Mouse (Mus musculus): ENCODE results near the gene Tead3. TPM values are rescaled to one million over a fixed set of nuclear protein-coding genes. Genes with fewer than 3 reads are reported as not detected.
"Not testable (repeated sequence)": the region's sequence is repeated elsewhere in the genome, so short reads cannot be mapped to it uniquely, and the experiment has no call there.

Tead3 gene
- polyA plus RNA-seq, 1 experiment, result not detected

DNA sequence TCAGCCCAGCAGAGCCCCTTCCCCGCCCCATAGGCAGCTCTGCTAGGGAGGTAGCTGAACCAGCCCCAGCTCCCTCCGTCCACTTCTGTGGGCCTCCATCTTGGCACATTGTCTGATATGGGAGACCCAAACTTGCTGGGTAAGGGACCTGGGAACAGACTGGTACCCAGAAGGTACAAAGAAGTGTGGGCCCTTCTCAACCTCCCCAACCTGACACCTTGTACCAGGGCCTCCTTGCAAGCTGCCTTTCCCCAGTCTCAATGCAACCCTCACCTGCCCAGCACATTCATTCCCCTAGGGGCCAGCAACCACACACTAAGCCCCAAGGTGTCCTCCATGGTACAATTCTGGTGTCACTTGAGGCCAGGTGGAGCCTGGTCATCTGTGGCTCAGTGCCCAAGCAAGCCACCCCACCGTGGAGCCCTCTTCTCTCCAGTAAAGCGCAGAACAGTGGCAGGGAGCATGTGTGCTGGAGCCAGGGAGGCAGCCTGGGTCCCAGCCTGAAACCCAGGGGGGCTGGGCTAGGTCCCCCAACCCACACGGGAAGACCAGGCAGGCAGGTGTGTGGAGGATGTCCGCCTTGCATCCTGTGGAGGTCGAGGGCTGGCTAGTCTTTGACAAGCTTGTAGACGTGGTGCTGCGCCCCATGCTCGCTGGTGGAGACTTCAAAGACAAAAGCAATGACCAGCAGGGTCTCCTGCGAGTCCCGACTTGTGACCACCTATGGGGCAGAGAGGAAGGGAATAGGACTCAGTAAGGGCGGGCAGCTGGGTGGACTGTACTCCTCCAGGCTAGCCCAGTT is 18.3 kb downstream of the Tead3 start:
- H3K4me3 ChIP-seq (ENCODE audit: insufficient read depth, low read length), result no peak overlapping the region
- no peak overlapping the region for H3K27ac ChIP-seq (ENCODE audit: insufficient read depth, low read depth, low read length)
- peaks cover 5% of the 10 kb centered on the region for H3K4me1 ChIP-seq (ENCODE audit: control insufficient read depth, insufficient read depth, low read length)
- TF ChIP-seq POLR2A (IDR thresholded peaks at IDR 0.05; ENCODE audit: borderline replicate concordance, low read depth, low read length) (no peak), CTCF (IDR thresholded peaks at IDR 0.05; ENCODE audit: low read depth, low read length) (no peak)

GRCm38 (mm10) chr17:28331241-28332112 is 19.1 kb downstream of the Tead3 start:
- Histone ChIP-seq H3K27ac (ENCODE audit: insufficient read depth, low read depth, low read length) (no peak overlapping the region), H3K4me3 (ENCODE audit: insufficient read depth, low read length) (no peak overlapping the region; the same call in 1 of the 2 replicates), H3K4me1 (ENCODE audit: control insufficient read depth, insufficient read depth, low read length) (peaks cover 14% of the 10 kb centered on the region)
- TF ChIP-seq POLR2A (IDR thresholded peaks at IDR 0.05; ENCODE audit: borderline replicate concordance, low read depth, low read length) (no peak), CTCF (IDR thresholded peaks at IDR 0.05; ENCODE audit: low read depth, low read length) (no peak)

GRCm38 (mm10) chr17:28330590-28330989 is 20.0 kb downstream of the Tead3 start:
- H3K4me1 ChIP-seq (ENCODE audit: control insufficient read depth, insufficient read depth, low read length), result peaks cover 15% of the 10 kb centered on the region
- peak overlapping the region; percentile 94 for H3K4me3 ChIP-seq (ENCODE audit: insufficient read depth, low read length)
- H3K27ac ChIP-seq (ENCODE audit: insufficient read depth, low read depth, low read length), result not testable (repeated sequence)

DNA sequence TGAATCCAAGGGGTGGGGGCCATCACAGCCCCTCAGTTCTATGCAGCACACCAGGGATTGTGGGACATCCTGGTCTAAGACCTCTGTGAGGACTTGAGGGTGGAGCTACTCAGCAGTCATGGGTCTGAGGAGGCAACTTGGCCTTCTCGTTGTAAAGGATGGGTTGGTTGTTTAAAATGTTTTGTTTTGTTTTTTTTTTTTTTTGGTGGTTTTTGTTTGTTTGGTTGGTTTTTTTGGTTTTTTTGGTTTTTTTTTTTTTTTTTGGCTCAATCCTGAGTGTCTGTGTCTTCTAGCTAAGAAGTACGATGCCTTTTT is 20.4 kb downstream of the Tead3 start:
- no peak overlapping the region for H3K27ac ChIP-seq (ENCODE audit: insufficient read depth, low read depth, low read length)
- H3K4me3 ChIP-seq (ENCODE audit: insufficient read depth, low read length), result peak overlapping the region; percentile 94
- TF ChIP-seq CTCF (IDR thresholded peaks at IDR 0.05; ENCODE audit: low read depth, low read length) (no peak), POLR2A (IDR thresholded peaks at IDR 0.05; ENCODE audit: borderline replicate concordance, low read depth, low read length) (no peak)

DNA sequence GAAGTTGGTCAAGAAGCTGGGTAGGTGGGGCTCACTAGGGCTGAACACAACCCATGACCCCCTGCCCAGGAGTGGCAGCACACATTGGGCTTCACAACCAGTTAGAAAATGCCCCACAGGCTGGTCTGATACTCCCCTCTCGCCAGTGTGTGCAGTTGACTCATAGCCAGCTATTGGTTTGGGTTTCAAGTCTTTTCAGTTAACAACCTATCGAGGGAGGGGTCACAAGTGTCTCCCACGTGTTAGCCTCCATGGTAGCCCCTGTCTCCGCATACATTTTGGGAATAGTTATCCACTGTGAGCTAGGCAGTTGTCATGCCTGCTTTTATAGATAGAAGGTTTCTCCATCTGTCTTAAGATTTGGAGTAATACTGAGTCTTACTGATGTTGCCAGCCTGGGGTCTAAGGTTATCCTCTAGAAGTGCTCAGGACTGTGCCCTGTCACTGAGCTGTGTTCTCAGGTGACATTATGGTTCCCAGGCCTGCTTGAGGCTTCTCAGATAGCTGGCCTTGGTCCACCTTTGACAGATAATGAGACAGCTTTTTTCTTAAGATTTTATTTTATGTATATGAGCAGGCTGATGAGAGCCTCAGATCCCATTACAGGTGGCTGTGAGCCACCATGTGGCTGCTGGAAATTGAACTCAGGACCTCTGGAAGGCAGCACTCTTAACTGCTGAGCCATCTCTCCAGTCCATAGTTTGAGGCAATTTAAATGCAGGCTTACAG is 20.9 kb downstream of the Tead3 start:
- Histone ChIP-seq H3K4me1 (ENCODE audit: control insufficient read depth, insufficient read depth, low read length) (peaks cover 15% of the 10 kb centered on the region), H3K27ac (ENCODE audit: insufficient read depth, low read depth, low read length) (peak overlapping the region; percentile 99), H3K4me3 (ENCODE audit: insufficient read depth, low read length) (peak overlapping the region; percentile 94)
- TF ChIP-seq CTCF (IDR thresholded peaks at IDR 0.05; ENCODE audit: low read depth, low read length) (no peak), POLR2A (IDR thresholded peaks at IDR 0.05; ENCODE audit: borderline replicate concordance, low read depth, low read length) (no peak)

More for the DNA sequence above, 20.4 kb downstream of the Tead3 start:
- H3K4me1 ChIP-seq (ENCODE audit: control insufficient read depth, insufficient read depth, low read length), result peaks cover 15% of the 10 kb centered on the region

DNA sequence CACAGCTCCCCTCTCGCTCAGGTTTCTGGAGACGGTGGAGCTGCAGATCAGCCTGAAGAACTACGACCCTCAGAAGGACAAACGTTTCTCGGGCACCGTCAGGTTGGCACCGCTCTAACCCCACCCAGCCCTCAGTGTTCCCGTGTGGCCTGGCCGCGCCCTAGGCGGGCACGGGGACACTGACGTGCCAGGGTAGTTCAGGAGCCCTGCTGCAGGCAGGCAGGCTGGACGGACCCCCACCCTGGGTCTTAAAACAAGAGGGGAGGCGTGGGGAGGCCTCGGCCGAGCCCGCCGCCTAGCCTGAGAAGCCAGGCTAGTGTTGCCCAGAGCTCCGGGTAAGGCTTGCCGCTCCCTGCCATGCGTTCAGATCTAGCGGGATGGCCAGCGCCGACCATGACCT is 21.7 kb downstream of the Tead3 start:
- Histone ChIP-seq H3K4me3 (ENCODE audit: insufficient read depth, low read length) (peak overlapping the region; percentile 94), H3K4me1 (ENCODE audit: control insufficient read depth, insufficient read depth, low read length) (peaks cover 15% of the 10 kb centered on the region), H3K27ac (ENCODE audit: insufficient read depth, low read depth, low read length) (peak overlapping the region; percentile 99)
- TF ChIP-seq CTCF (IDR thresholded peaks at IDR 0.05; ENCODE audit: low read depth, low read length), result no peak
- TF ChIP-seq POLR2A (IDR thresholded peaks at IDR 0.05; ENCODE audit: borderline replicate concordance, low read depth, low read length), result no peak

GRCm38 (mm10) chr17:28328366-28328928 is 22.2 kb downstream of the Tead3 start, which contains the start of gene Rpl10a:
TSS of gene Rpl10a (plus strand) at chr17:28328471.
- peak within 1 kb of the TSS; percentile 94 for H3K4me3 ChIP-seq (ENCODE audit: insufficient read depth, low read length)
- TF ChIP-seq CTCF (IDR thresholded peaks at IDR 0.05; ENCODE audit: low read depth, low read length), result peak; percentile 47
- 0 out of 2 replicates have a peak, but pooled peaks have one; percentile 33 for TF ChIP-seq POLR2A (IDR thresholded peaks at IDR 0.05; ENCODE audit: borderline replicate concordance, low read depth, low read length)
- peaks cover 15% of the 10 kb centered on the region for H3K4me1 ChIP-seq (ENCODE audit: control insufficient read depth, insufficient read depth, low read length)
- peak within 1 kb of the TSS; percentile 99 for H3K27ac ChIP-seq (ENCODE audit: insufficient read depth, low read depth, low read length)

- Histone ChIP-seq H3K27ac (ENCODE audit: insufficient read depth, low read depth, low read length) (peak overlapping the region; percentile 99), H3K4me1 (ENCODE audit: control insufficient read depth, insufficient read depth, low read length) (peaks cover 15% of the 10 kb centered on the region), H3K4me3 (ENCODE audit: insufficient read depth, low read length) (peak overlapping the region; percentile 94)
- TF ChIP-seq CTCF (IDR thresholded peaks at IDR 0.05; ENCODE audit: low read depth, low read length), result no peak
- TF ChIP-seq POLR2A (IDR thresholded peaks at IDR 0.05; ENCODE audit: borderline replicate concordance, low read depth, low read length), result no peak
Measured at GRCm38 (mm10) chr17:28327673-28328325, 22.8 kb downstream of the Tead3 start.

- Histone ChIP-seq H3K27ac (ENCODE audit: insufficient read depth, low read depth, low read length) (peak overlapping the region; percentile 99), H3K4me3 (ENCODE audit: insufficient read depth, low read length) (no peak overlapping the region), H3K4me1 (ENCODE audit: control insufficient read depth, insufficient read depth, low read length) (peaks cover 15% of the 10 kb centered on the region)
- TF ChIP-seq CTCF (IDR thresholded peaks at IDR 0.05; ENCODE audit: low read depth, low read length) (no peak), POLR2A (IDR thresholded peaks at IDR 0.05; ENCODE audit: borderline replicate concordance, low read depth, low read length) (no peak)
Measured at GRCm38 (mm10) chr17:28326951-28327350, 23.7 kb downstream of the Tead3 start.

Measured in bone marrow macrophage, adult 2 months (primary cell).